Mouse (Mus musculus) large intestine, adult 2 months (tissue): ENCODE data around the gene Ube2l3. TPM values are rescaled to one million over a fixed set of nuclear protein-coding genes. Genes with fewer than 3 reads are reported as not detected.
"Not testable (repeated sequence)": the region's sequence is repeated elsewhere in the genome, so short reads cannot be mapped to it uniquely, and the experiment has no call there.

Source experiments
- DNase-seq: peaks from one replicate; pipeline ENCODE4 v3.0.0-alpha.2; 2012; ENCODE audit warnings: low read depth, low spot score
- WGBS: fragments of 180-500 bp; shearing (Covaris S2); methylation state at CpG from one replicate; pipeline ENCODE4 v1.1.7; 2018; 5-methylcytosine and 5-hydroxymethylcytosine counted together
- polyA plus RNA-seq: library from polyadenylated mRNA; depleted of rRNA; stranded (reverse); fragments of >200 nt; gene quantifications from 2 replicates; pipeline ENCODE4 v1.2.3, GENCODE M21; 2012; rRNA removed

The Ube2l3 gene
- polyA plus RNA-seq = 60.7 and 63.3 TPM in 2 replicates

- DNase-seq = no peak
- WGBS = 82% methylated on average over 1 of the region's 1 CpGs
Observed at GRCm38 (mm10) chr16:17202549-17202948, at the start of gene Ube2l3. Ube2l3 (minus strand) TSS chr16:17202649.

GRCm38 (mm10) chr16:17251539-17251938 is 49.1 kb upstream of the Ube2l3 start:
- DNase-seq = peak; percentile 80
- WGBS = 29% methylated on average over 3 of the region's 3 CpGs

GRCm38 (mm10) chr16:17249135-17249534 is 46.7 kb upstream of the Ube2l3 start:
- DNase-seq = no peak
- 59% methylated on average over 6 of the region's 6 CpGs for WGBS

GRCm38 (mm10) chr16:17247727-17248126 is 45.3 kb upstream of the Ube2l3 start:
- WGBS = 29% methylated on average over 4 of the region's 4 CpGs
- DNase-seq = no peak

- WGBS = 43% methylated on average over 1 of the region's 1 CpGs
- no peak for DNase-seq
Observed at GRCm38 (mm10) chr16:17244996-17245395, 42.5 kb upstream of the Ube2l3 start.

- 20% methylated on average over 1 of the region's 1 CpGs for WGBS
- DNase-seq = no peak
Observed at GRCm38 (mm10) chr16:17243731-17244130, 41.3 kb upstream of the Ube2l3 start.

- WGBS = 36% methylated on average over 2 of the region's 2 CpGs
- no peak for DNase-seq
Observed at GRCm38 (mm10) chr16:17239409-17239808, 37.0 kb upstream of the Ube2l3 start.

GRCm38 (mm10) chr16:17237634-17238033 is 35.2 kb upstream of the Ube2l3 start:
- WGBS = 50% methylated on average over 3 of the region's 3 CpGs
- DNase-seq = no peak

GRCm38 (mm10) chr16:17234916-17235665 is 32.6 kb upstream of the Ube2l3 start:
- peak; percentile 65 for DNase-seq
- WGBS = 12% methylated on average over 9 of the region's 9 CpGs

GRCm38 (mm10) chr16:17234499-17234895 is 32.0 kb upstream of the Ube2l3 start:
- DNase-seq = no peak
- 3% methylated on average over 12 of the region's 12 CpGs for WGBS

GRCm38 (mm10) chr16:17233702-17234498 is 31.5 kb upstream of the Ube2l3 start:
- WGBS = under 1% methylated on average over 60 of the region's 62 CpGs
- DNase-seq = no peak

- 5% methylated on average over 59 of the region's 59 CpGs for WGBS
Observed at GRCm38 (mm10) chr16:17232794-17233701, 30.6 kb upstream of the Ube2l3 start, which contains the start of gene Hic2. Hic2 (plus strand) TSS chr16:17233572.

GRCm38 (mm10) chr16:17231523-17231922 is 29.1 kb upstream of the Ube2l3 start:
- not testable (repeated sequence) for DNase-seq

More at GRCm38 (mm10) chr16:17232794-17233701, 30.6 kb upstream of the Ube2l3 start, which contains the start of gene Hic2:
- DNase-seq = peak; percentile 63

GRCm38 (mm10) chr16:17226496-17226895 is 24.0 kb upstream of the Ube2l3 start:
- no peak for DNase-seq

More at GRCm38 (mm10) chr16:17231523-17231922, 29.1 kb upstream of the Ube2l3 start:
- 95% methylated on average over 2 of the region's 2 CpGs for WGBS

GRCm38 (mm10) chr16:17225584-17225983 is 23.1 kb upstream of the Ube2l3 start:
- WGBS = 44% methylated on average over 5 of the region's 5 CpGs
- DNase-seq = no peak

- no peak for DNase-seq
- WGBS = 39% methylated on average over 25 of the region's 25 CpGs
Observed at GRCm38 (mm10) chr16:17222197-17222596, 19.7 kb upstream of the Ube2l3 start.

- DNase-seq = no peak
- 27% methylated on average over 7 of the region's 7 CpGs for WGBS
Observed at GRCm38 (mm10) chr16:17220127-17220733, 17.8 kb upstream of the Ube2l3 start.

GRCm38 (mm10) chr16:17216934-17217633 is 14.6 kb upstream of the Ube2l3 start:
- DNase-seq = no peak
- 21% methylated on average over 8 of the region's 8 CpGs for WGBS
